Mouse (Mus musculus): ENCODE results near the gene Myo1e. TPM values are rescaled to one million over a fixed set of nuclear protein-coding genes. Genes with fewer than 3 reads are reported as not detected.

Gene Myo1e
- polyA plus RNA-seq, 1 experiment from 2014 or later, result 4.0 TPM

DNA sequence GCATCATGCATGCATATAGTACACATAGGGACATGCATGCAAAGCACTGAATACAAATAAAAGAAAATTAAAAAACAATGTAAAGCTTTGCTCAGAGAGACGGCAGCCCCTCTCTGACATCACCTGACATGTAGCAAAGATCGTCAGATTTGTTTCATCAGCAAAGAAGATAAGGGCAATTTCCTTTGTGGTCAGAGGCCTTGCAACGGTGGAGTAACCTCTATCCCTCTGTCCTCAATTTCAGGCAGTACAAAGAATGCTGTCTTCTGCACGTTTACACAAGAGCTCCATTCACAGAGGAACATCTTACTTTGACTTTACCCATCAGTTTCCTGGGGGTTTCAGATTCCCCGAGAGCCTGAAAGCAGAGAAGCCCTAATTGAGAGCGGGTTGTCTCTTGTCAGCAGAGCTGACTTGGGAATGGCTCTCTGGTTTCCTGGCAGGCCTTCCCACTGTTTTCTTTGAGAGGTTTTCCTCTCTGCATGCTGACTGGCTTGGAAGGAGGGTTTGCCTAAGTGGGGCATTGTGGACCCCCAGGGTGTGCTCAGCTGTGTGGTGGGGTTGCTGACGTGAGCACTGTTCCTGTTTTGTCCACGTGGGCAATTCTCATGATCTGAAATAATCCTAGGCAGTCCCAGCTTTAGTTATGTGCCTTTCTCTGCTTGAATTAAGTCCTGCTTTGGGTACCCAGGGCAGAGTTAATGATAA lies 144.6 kb downstream of the Myo1e start:
- H3K27ac ChIP-seq, result no peak overlapping the region
- no peaks in the 10 kb centered on the region for H3K27me3 ChIP-seq (replicated peaks)
- no peak overlapping the region for H3K9ac ChIP-seq
- H3K4me1 ChIP-seq, result no peaks in the 10 kb centered on the region
- no peaks in the 10 kb centered on the region for H3K9me3 ChIP-seq (replicated peaks)
- no peaks in the 10 kb centered on the region; the same call in 1 of the 2 replicates for H3K36me3 ChIP-seq
- no peak overlapping the region for H3K4me2 ChIP-seq
- ATAC-seq, result no peak
- WGBS (ENCODE audit: insufficient replicate concordance), result 21% methylated on average over 8 of the region's 8 CpGs
- no peak overlapping the region for H3K4me3 ChIP-seq

GRCm38 (mm10) chr9:70356254-70356653 lies 149.1 kb downstream of the Myo1e start:
- Histone ChIP-seq H3K4me2 (no peak overlapping the region), H3K9ac (no peak overlapping the region), H3K27me3 (replicated peaks) (no peaks in the 10 kb centered on the region), H3K36me3 (no peaks in the 10 kb centered on the region; the same call in none of the 2 replicates), H3K4me3 (no peak overlapping the region), H3K27ac (no peak overlapping the region), H3K4me1 (no peaks in the 10 kb centered on the region), H3K9me3 (replicated peaks) (no peaks in the 10 kb centered on the region)
- ATAC-seq, result no peak
- 56% methylated on average over 8 of the region's 8 CpGs for WGBS (ENCODE audit: insufficient replicate concordance)

DNA sequence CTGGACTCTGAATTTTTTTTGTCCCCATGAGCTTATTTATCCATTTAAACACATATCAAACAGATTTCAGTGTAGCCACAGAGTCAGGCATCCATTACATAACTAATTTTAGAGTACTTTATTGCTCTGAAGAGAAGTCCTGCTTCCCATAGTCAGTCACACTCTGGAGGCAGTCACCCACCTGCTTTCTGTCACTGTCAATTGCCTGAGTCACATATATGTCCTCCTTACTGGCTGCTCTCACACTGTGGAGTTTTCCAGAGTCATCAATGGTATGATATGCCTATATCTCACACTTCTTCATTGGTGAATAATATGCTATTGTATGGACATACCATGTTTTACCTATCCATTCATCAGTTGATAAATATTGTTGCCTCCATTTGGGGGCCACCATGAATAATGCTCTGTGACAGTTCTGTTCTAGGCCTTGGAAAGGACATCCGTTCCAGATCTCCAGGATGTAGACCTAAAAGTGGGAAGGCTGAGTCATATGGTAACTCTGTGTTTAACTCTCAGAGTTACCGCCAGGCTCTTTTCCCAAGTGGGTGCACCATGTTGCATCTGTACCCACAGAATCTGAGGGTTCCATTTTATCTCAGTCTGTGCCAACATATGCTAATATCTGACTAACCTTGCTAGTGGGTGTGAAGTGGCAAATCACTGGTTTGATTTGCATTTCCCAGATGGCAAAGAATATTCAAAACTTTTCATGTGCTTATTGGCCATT lies 152.4 kb downstream of the Myo1e start:
- Histone ChIP-seq H3K27me3 (replicated peaks) (no peaks in the 10 kb centered on the region), H3K4me3 (no peak overlapping the region), H3K4me1 (no peaks in the 10 kb centered on the region), H3K36me3 (no peaks in the 10 kb centered on the region; the same call in none of the 2 replicates), H3K9me3 (replicated peaks) (no peaks in the 10 kb centered on the region), H3K4me2 (no peak overlapping the region), H3K9ac (no peak overlapping the region), H3K27ac (no peak overlapping the region)
- no peak for ATAC-seq
- WGBS (ENCODE audit: insufficient replicate concordance), result 72% methylated on average over 2 of the region's 2 CpGs

- WGBS (ENCODE audit: insufficient replicate concordance), result 72% methylated on average over 8 of the region's 8 CpGs
- no peak overlapping the region for H3K9ac ChIP-seq
These were observed 157.6 kb downstream of the Myo1e start for GRCm38 (mm10) chr9:70364741-70365140.

GRCm38 (mm10) chr9:70365915-70366314 lies 158.8 kb downstream of the Myo1e start:
- H3K4me2 ChIP-seq, result no peak overlapping the region
- 60% methylated on average over 2 of the region's 2 CpGs for WGBS (ENCODE audit: insufficient replicate concordance)
- no peak for ATAC-seq

More at GRCm38 (mm10) chr9:70364741-70365140, 157.6 kb downstream of the Myo1e start:
- Histone ChIP-seq H3K4me3 (no peak overlapping the region), H3K36me3 (peaks cover 11% of the 10 kb centered on the region), H3K27ac (no peak overlapping the region), H3K4me1 (no peaks in the 10 kb centered on the region), H3K9me3 (replicated peaks) (no peaks in the 10 kb centered on the region), H3K27me3 (replicated peaks) (no peaks in the 10 kb centered on the region), H3K4me2 (no peak overlapping the region)
- ATAC-seq, result no peak

GRCm38 (mm10) chr9:70366898-70367297 lies 159.7 kb downstream of the Myo1e start:
- Histone ChIP-seq H3K9ac (no peak overlapping the region), H3K4me1 (no peaks in the 10 kb centered on the region), H3K36me3 (peaks cover 11% of the 10 kb centered on the region), H3K27ac (no peak overlapping the region), H3K9me3 (replicated peaks) (no peaks in the 10 kb centered on the region), H3K4me3 (no peak overlapping the region), H3K27me3 (replicated peaks) (no peaks in the 10 kb centered on the region), H3K4me2 (no peak overlapping the region)
- ATAC-seq, result no peak
- 38% methylated on average over 6 of the region's 6 CpGs for WGBS (ENCODE audit: insufficient replicate concordance)

More at GRCm38 (mm10) chr9:70365915-70366314, 158.8 kb downstream of the Myo1e start:
- Histone ChIP-seq H3K9me3 (replicated peaks) (no peaks in the 10 kb centered on the region), H3K4me3 (no peak overlapping the region), H3K27me3 (replicated peaks) (no peaks in the 10 kb centered on the region), H3K27ac (no peak overlapping the region), H3K9ac (no peak overlapping the region), H3K36me3 (peaks cover 11% of the 10 kb centered on the region), H3K4me1 (no peaks in the 10 kb centered on the region)

DNA sequence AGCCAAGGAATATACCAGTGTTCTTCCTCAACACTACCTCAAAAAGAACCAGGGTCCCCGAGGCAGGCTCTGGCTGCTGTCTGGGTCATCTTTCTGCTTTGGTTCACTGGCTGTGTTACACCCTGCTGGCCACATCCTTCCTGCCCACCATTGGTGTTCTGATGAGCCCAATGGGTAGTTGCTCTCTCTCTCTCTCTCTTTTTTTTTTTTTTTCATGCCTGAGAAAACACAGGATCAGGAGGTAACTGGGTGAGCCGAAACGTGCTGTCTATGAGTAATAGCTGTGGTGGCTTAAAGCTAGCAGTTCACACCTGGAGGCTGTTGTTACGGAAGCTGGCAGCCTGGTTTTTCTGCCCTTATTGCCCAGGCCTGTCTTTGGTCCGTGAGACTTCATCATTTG lies 164.5 kb downstream of the Myo1e start:
- no peak overlapping the region for H3K27ac ChIP-seq
- ATAC-seq, result no peak
- WGBS (ENCODE audit: insufficient replicate concordance), result 55% methylated on average over 5 of the region's 5 CpGs
- no peaks in the 10 kb centered on the region for H3K4me1 ChIP-seq
- no peak overlapping the region for H3K4me2 ChIP-seq
- H3K9ac ChIP-seq, result no peak overlapping the region
- H3K9me3 ChIP-seq (replicated peaks), result no peaks in the 10 kb centered on the region
- H3K27me3 ChIP-seq (replicated peaks), result no peaks in the 10 kb centered on the region
- peaks cover 11% of the 10 kb centered on the region for H3K36me3 ChIP-seq
- no peak overlapping the region for H3K4me3 ChIP-seq

- Histone ChIP-seq H3K27ac (no peak overlapping the region), H3K9ac (no peak overlapping the region), H3K9me3 (replicated peaks) (no peaks in the 10 kb centered on the region), H3K36me3 (peaks cover 10% of the 10 kb centered on the region; the same call in 1 of the 2 replicates), H3K4me2 (no peak overlapping the region), H3K4me1 (peaks cover 14% of the 10 kb centered on the region), H3K27me3 (replicated peaks) (no peaks in the 10 kb centered on the region), H3K4me3 (no peak overlapping the region)
- WGBS (ENCODE audit: insufficient replicate concordance), result 71% methylated on average over 7 of the region's 7 CpGs
- no peak for ATAC-seq
These were observed 172.6 kb downstream of the Myo1e start for GRCm38 (mm10) chr9:70379502-70380467.

DNA sequence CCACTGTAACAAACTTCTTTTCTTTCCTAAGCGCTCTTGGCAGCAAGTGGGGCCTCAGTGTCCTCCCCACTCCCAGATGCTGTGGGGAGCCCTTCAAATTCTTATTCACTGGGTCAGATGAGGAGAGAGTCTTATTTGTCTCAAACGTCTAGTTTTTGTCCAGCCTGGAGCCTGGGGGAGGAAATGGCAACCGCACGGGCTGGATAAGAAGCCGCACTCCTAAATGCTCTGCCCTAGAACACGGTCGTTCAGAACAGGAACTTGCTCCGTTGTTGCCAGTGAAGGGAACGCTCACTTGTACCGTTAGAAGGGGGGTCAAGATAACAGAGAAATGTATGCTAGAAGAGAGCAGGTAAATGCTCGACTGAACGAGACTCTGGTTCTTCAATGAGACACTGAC lies 174.9 kb downstream of the Myo1e start:
- no peak overlapping the region for H3K9ac ChIP-seq
- H3K27me3 ChIP-seq (replicated peaks), result no peaks in the 10 kb centered on the region
- no peak overlapping the region for H3K4me3 ChIP-seq
- no peak overlapping the region for H3K27ac ChIP-seq
- no peak overlapping the region for H3K4me2 ChIP-seq
- H3K4me1 ChIP-seq, result peaks cover 27% of the 10 kb centered on the region
- ATAC-seq, result no peak
- WGBS (ENCODE audit: insufficient replicate concordance), result 38% methylated on average over 12 of the region's 12 CpGs
- peaks cover 10% of the 10 kb centered on the region; the same call in 1 of the 2 replicates for H3K36me3 ChIP-seq
- H3K9me3 ChIP-seq (replicated peaks), result no peaks in the 10 kb centered on the region

DNA sequence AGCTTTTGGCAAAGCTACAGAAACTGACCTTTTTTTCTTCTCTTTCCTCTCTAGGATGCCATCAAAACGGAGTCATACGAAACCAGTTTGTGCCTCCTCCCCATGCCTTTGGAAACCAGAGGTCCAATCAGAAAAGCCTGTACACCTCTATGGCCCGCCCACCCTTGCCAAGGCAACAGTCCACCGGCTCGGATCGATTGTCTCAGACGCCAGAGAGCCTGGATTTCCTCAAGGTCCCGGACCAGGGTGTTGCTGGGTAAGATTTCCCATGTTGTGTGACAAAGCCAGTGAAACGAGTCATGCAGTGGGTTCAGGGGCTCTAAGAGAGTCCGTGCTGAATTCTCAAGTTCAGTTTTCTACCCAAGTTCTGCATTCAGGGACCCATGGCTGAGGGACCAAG lies 176.6 kb downstream of the Myo1e start:
- Histone ChIP-seq H3K27me3 (replicated peaks) (no peaks in the 10 kb centered on the region), H3K27ac (no peak overlapping the region), H3K36me3 (0 out of 2 replicates have a peak, but pooled peaks cover 2% of the 10 kb centered on the region), H3K4me2 (0 out of 2 replicates have a peak overlapping the region, but pooled peaks have one; percentile 10), H3K4me3 (no peak overlapping the region), H3K9me3 (replicated peaks) (no peaks in the 10 kb centered on the region), H3K9ac (no peak overlapping the region), H3K4me1 (peaks cover 27% of the 10 kb centered on the region)
- no peak for ATAC-seq
- WGBS (ENCODE audit: insufficient replicate concordance), result 71% methylated on average over 10 of the region's 10 CpGs

- H3K4me1 ChIP-seq, result peaks cover 27% of the 10 kb centered on the region
- no peaks in the 10 kb centered on the region for H3K27me3 ChIP-seq (replicated peaks)
- H3K36me3 ChIP-seq, result 0 out of 2 replicates have a peak, but pooled peaks cover 2% of the 10 kb centered on the region
- ATAC-seq, result no peak
- 71% methylated on average over 4 of the region's 4 CpGs for WGBS (ENCODE audit: insufficient replicate concordance)
- H3K27ac ChIP-seq, result no peak overlapping the region
- peak overlapping the region; percentile 46; the same call in 1 of the 2 replicates for H3K4me2 ChIP-seq
- H3K4me3 ChIP-seq, result no peak overlapping the region
- H3K9ac ChIP-seq, result no peak overlapping the region
- H3K9me3 ChIP-seq (replicated peaks), result no peaks in the 10 kb centered on the region
These were observed 177.3 kb downstream of the Myo1e start for GRCm38 (mm10) chr9:70384494-70384893.

Measured in liver, embryonic 12.5 days (tissue).